Mouse (Mus musculus): ENCODE results near the gene 1700023F06Rik. TPM values are rescaled to one million over a fixed set of nuclear protein-coding genes. Genes with fewer than 3 reads are reported as not detected.
"Not testable (repeated sequence)": the region's sequence is repeated elsewhere in the genome, so short reads cannot be mapped to it uniquely, and the experiment has no call there.

1700023F06Rik gene
- polyA plus RNA-seq, 1 experiment from 2014 or later, result not detected

DNA sequence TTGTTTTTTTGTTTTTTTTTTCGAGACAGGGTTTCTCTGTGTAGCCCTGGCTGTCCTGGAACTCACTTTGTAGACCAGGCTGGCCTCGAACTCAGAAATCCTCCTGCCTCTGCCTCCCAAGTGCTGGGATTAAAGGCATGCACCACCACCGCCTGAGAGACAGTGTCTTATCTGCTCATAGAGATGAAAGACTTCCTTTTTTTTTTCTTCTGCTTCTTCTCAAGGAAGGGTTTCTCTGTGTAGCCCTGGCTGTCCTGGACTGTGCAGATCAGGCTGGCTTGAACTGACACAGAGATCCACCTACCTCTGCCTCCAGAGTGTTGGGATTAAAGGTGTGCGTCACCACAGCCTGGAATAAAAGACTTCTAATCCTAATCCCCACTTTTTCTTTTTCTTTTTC lies 14.4 kb upstream of the 1700023F06Rik start:
- not testable (repeated sequence) for H3K4me2 ChIP-seq; H3K4me3 ChIP-seq; H3K9ac ChIP-seq; ATAC-seq (ENCODE audit: insufficient number of reproducible peaks, low FRiP score); H3K9me3 ChIP-seq (replicated peaks); H3K27ac ChIP-seq (ENCODE audit: poor library complexity, severe bottlenecking)
- peaks cover 10% of the 10 kb centered on the region; the same call in 1 of the 2 replicates for H3K4me1 ChIP-seq (replicated peaks)
- H3K36me3 ChIP-seq, result peaks cover 62% of the 10 kb centered on the region
- WGBS, result 79% methylated on average over 4 of the region's 4 CpGs
- peaks cover 12% of the 10 kb centered on the region; the same call in 1 of the 2 replicates for H3K27me3 ChIP-seq (replicated peaks)

DNA sequence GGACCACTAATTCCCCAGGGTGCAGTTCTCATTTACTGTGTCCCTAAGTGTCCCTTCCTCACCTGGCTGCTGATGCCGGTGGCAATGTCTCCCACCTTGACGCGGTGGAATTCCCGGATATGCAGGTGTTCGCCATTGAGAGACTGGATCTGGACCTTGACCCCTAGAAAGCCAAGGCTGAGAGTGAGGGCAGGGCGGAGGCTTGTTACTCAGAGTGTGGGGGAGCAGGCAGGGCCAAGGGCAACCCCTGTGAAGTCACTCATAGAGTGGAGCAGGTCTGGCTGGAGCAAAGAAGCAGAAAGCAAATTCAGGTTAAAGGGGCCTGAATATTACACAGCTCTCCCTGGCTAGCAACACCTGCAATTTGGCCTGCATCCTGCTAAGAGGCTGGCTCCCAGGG lies 13.1 kb upstream of the 1700023F06Rik start:
- H3K36me3 ChIP-seq, result peaks cover 49% of the 10 kb centered on the region
- H3K4me1 ChIP-seq (replicated peaks), result peaks cover 10% of the 10 kb centered on the region; the same call in 1 of the 2 replicates
- no peak overlapping the region for H3K4me2 ChIP-seq
- H3K9me3 ChIP-seq (replicated peaks), result no peaks in the 10 kb centered on the region
- no peak overlapping the region for H3K9ac ChIP-seq
- no peak for ATAC-seq (ENCODE audit: insufficient number of reproducible peaks, low FRiP score)
- H3K27me3 ChIP-seq (replicated peaks), result peaks cover 19% of the 10 kb centered on the region
- no peak overlapping the region for H3K4me3 ChIP-seq
- 83% methylated on average over 6 of the region's 6 CpGs for WGBS
- no peak overlapping the region for H3K27ac ChIP-seq (ENCODE audit: poor library complexity, severe bottlenecking)

DNA sequence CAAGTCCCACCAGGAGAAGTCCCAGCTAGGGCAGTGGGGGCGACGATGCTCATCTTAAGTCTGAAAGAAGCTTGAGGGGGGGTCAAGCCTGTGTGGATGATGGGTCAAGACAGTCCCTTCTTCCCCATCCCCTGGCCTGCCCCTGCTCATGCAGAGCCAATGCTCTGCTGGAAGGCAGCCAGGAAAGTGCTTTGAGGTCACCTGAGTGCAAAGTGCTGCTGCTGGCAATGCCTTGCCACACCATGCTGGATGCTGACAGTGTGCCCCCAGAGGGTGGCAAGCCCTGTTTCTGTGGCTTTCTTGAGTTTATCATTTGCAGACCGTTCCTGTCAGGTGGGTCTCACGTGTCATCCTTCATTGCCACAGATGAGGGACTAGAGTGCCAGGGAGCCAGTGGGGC lies 11.6 kb upstream of the 1700023F06Rik start:
- Histone ChIP-seq H3K4me1 (replicated peaks) (peaks cover 10% of the 10 kb centered on the region; the same call in 1 of the 2 replicates), H3K27me3 (replicated peaks) (peaks cover 22% of the 10 kb centered on the region), H3K36me3 (peaks cover 34% of the 10 kb centered on the region), H3K4me2 (no peak overlapping the region), H3K9ac (no peak overlapping the region), H3K9me3 (replicated peaks) (no peaks in the 10 kb centered on the region), H3K4me3 (no peak overlapping the region), H3K27ac (ENCODE audit: poor library complexity, severe bottlenecking) (no peak overlapping the region)
- WGBS, result 77% methylated on average over 4 of the region's 4 CpGs
- ATAC-seq (ENCODE audit: insufficient number of reproducible peaks, low FRiP score), result no peak

DNA sequence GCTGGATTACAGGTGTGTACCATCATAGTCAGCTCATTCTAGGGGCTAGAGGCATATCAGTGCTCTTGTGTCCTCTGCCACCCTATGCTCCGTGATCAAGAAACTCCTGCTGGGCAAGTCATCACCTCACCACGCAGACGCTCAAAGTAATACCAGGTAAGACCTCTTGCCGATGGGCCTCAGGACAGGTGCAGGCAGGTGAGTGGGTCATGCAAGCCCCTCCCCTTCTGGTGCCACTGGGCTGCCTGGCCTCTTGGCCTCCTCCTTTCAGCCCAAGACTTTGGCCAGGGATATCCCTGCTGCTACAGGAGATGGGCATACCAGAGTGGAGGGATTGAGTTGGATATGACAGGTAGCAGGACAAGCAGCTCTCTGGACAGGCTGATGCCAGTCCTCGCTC lies 10.9 kb upstream of the 1700023F06Rik start:
- peaks cover 10% of the 10 kb centered on the region; the same call in 1 of the 2 replicates for H3K4me1 ChIP-seq (replicated peaks)
- WGBS, result 84% methylated on average over 5 of the region's 5 CpGs
- no peak overlapping the region for H3K9ac ChIP-seq
- H3K9me3 ChIP-seq (replicated peaks), result no peaks in the 10 kb centered on the region
- peaks cover 29% of the 10 kb centered on the region for H3K36me3 ChIP-seq
- no peak overlapping the region for H3K4me2 ChIP-seq
- H3K4me3 ChIP-seq, result no peak overlapping the region
- H3K27me3 ChIP-seq (replicated peaks), result peaks cover 22% of the 10 kb centered on the region
- H3K27ac ChIP-seq (ENCODE audit: poor library complexity, severe bottlenecking), result no peak overlapping the region
- no peak for ATAC-seq (ENCODE audit: insufficient number of reproducible peaks, low FRiP score)

DNA sequence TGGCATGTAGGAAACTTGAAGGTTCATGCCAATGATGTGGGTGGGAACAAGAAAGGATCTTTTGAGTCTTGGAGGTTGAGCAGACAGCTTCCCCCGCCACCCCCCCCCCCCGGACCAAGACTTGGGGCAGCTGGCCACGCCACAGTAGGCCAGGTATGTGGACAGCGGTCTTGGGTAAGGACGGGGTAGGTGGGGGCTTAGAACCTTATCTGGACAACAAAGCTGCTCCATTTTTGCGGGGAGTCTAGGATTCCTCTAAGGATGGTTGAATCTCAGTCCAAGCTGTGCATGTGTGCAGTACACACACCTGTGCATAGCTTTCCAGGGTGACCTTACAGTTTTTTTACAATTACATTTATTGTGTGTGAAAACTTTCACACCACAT lies 10.2 kb upstream of the 1700023F06Rik start:
- peak overlapping the region; percentile 90 for H3K4me2 ChIP-seq
- H3K9me3 ChIP-seq (replicated peaks), result no peaks in the 10 kb centered on the region; the same call in 1 of the 2 replicates
- H3K27me3 ChIP-seq (replicated peaks), result peaks cover 22% of the 10 kb centered on the region
- H3K27ac ChIP-seq (ENCODE audit: poor library complexity, severe bottlenecking), result no peak overlapping the region
- H3K4me1 ChIP-seq (replicated peaks), result peaks cover 6% of the 10 kb centered on the region; the same call in 1 of the 2 replicates
- peaks cover 22% of the 10 kb centered on the region for H3K36me3 ChIP-seq
- H3K9ac ChIP-seq, result peak overlapping the region; percentile 61
- 24% methylated on average over 6 of the region's 6 CpGs for WGBS
- peak overlapping the region; percentile 52 for H3K4me3 ChIP-seq
- no peak for ATAC-seq (ENCODE audit: insufficient number of reproducible peaks, low FRiP score)

DNA sequence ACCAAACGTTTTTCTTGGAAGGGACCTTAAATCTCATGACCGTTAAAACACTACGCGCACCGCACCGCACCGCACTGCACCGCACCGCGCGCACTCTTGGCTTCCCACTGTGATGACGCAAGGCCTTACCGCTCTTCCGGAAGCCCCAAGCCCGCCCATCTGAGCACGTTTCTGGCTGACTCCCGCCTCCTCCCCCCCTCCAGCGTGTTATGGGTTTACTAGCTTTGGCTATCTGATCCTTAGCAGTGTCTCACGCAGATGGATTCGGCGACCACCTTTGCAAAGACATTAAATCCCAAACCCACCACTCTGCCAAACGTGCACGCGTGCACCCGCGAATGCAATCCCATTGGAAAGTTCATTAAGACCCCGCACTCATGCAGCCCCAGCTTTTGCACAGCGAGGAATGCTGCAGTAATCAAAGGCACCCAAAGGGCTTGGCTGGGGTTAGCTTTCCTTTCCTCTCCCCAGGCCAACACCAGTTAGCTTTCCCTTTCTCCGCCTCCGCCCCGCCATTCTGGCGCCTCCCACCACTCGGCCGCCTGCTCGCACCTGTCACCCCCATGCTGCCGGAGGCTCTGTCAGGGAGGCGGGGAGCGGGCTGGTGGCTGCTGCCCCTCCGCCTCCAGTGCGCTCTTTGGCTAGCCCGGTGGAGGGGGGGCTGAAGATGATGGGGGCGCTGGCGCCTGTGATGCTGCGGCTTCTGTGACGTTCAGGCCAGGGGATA lies 9.6 kb upstream of the 1700023F06Rik start, which contains the start of gene Spata32:
Spata32 (minus strand) TSS at position 643 of the 727 bp plus-strand sequence.
- peaks cover 20% of the 10 kb centered on the region for H3K36me3 ChIP-seq
- peak within 1 kb of the TSS; percentile 52 for H3K4me3 ChIP-seq
- H3K4me1 ChIP-seq (replicated peaks), result peaks cover 6% of the 10 kb centered on the region; the same call in 1 of the 2 replicates
- peak within 1 kb of the TSS; percentile 61 for H3K9ac ChIP-seq
- H3K27me3 ChIP-seq (replicated peaks), result peaks cover 22% of the 10 kb centered on the region
- H3K4me2 ChIP-seq, result peak within 1 kb of the TSS; percentile 90
- peaks cover 5% of the 10 kb centered on the region; the same call in 1 of the 2 replicates for H3K9me3 ChIP-seq (replicated peaks)
- WGBS, result 2% methylated on average over 45 of the region's 45 CpGs
- no peak within 1 kb of the TSS for H3K27ac ChIP-seq (ENCODE audit: poor library complexity, severe bottlenecking)
- no peak; the same call in 1 of the 2 replicates for ATAC-seq (ENCODE audit: insufficient number of reproducible peaks, low FRiP score)

DNA sequence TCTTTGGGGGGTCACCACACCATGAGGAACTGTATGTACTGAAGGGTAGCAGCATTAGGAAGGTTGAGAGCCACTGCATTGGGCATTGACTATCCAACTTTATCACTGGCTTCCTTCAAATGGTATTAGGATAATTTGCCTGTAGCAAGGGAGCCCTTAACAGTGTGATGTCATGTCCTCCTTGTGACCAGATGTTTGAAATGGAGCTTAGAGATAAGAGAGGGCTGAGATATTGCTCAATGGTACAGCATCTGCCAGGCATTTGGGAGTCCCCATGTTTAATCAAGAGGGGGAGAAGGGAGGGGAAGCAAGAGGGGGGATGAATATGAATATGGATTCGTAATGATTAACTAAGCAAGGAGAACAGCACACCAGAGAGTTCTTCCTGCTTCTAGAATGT lies 7.0 kb upstream of the 1700023F06Rik start:
- no peak overlapping the region for H3K4me2 ChIP-seq
- peaks cover 6% of the 10 kb centered on the region; the same call in 1 of the 2 replicates for H3K4me1 ChIP-seq (replicated peaks)
- WGBS, result 59% methylated on average over 1 of the region's 1 CpGs
- no peak overlapping the region for H3K4me3 ChIP-seq
- ATAC-seq (ENCODE audit: insufficient number of reproducible peaks, low FRiP score), result no peak
- peaks cover 5% of the 10 kb centered on the region; the same call in 1 of the 2 replicates for H3K9me3 ChIP-seq (replicated peaks)
- H3K27me3 ChIP-seq (replicated peaks), result peaks cover 18% of the 10 kb centered on the region
- no peak overlapping the region for H3K9ac ChIP-seq
- peaks cover 8% of the 10 kb centered on the region for H3K36me3 ChIP-seq
- H3K27ac ChIP-seq (ENCODE audit: poor library complexity, severe bottlenecking), result no peak overlapping the region

DNA sequence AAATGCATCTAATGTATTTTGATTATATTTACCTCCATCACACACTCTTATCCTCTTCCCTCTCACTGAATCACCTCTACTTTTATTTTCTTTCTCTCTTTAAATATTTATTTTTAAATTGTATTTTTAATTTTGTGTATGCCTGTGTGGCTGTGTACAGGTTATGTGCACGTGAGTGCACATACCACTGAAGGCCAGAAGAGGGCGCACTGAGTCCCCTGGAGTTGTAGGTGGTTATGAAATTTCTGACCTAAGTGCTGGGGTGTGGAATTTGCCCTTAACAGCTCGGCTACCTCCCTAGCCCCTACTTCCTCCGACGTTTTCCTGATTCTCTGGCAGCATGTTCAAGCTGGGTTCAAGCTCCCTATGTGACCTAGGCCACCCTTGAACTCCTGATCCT lies 5.4 kb upstream of the 1700023F06Rik start:
- Histone ChIP-seq H3K36me3 (no peaks in the 10 kb centered on the region), H3K9ac (no peak overlapping the region), H3K4me1 (replicated peaks) (peaks cover 6% of the 10 kb centered on the region; the same call in 1 of the 2 replicates), H3K9me3 (replicated peaks) (peaks cover 5% of the 10 kb centered on the region; the same call in 1 of the 2 replicates), H3K27ac (ENCODE audit: poor library complexity, severe bottlenecking) (no peak overlapping the region), H3K27me3 (replicated peaks) (peaks cover 12% of the 10 kb centered on the region), H3K4me2 (no peak overlapping the region), H3K4me3 (no peak overlapping the region)
- no peak for ATAC-seq (ENCODE audit: insufficient number of reproducible peaks, low FRiP score)
- WGBS, result 83% methylated on average over 5 of the region's 5 CpGs

DNA sequence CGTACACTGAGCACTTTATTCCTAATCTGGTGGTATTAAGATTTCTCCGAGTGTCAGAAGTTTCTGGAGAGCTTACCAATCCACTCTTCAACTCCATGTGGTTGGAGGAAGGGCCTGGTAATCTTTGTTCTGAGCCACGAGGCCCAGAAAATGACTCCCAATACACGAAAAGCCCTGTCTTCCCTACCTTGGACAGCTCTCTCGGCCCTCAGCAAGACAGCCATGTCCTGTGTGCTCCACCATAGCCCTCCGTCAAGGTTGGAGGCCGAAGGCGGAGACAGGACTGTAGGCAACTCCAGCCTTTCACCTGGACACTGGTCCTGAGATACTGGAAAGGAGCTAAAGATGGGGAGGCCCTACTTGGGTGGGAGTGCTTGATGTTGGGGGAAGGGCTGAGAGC lies 1.9 kb upstream of the 1700023F06Rik start:
- Histone ChIP-seq H3K4me2 (no peak overlapping the region), H3K27me3 (replicated peaks) (peaks cover 7% of the 10 kb centered on the region; the same call in 1 of the 2 replicates), H3K9me3 (replicated peaks) (peaks cover 5% of the 10 kb centered on the region; the same call in 1 of the 2 replicates), H3K36me3 (no peaks in the 10 kb centered on the region), H3K4me1 (replicated peaks) (no peaks in the 10 kb centered on the region), H3K27ac (ENCODE audit: poor library complexity, severe bottlenecking) (no peak overlapping the region), H3K4me3 (no peak overlapping the region), H3K9ac (no peak overlapping the region)
- no peak for ATAC-seq (ENCODE audit: insufficient number of reproducible peaks, low FRiP score)
- 60% methylated on average over 8 of the region's 8 CpGs for WGBS

DNA sequence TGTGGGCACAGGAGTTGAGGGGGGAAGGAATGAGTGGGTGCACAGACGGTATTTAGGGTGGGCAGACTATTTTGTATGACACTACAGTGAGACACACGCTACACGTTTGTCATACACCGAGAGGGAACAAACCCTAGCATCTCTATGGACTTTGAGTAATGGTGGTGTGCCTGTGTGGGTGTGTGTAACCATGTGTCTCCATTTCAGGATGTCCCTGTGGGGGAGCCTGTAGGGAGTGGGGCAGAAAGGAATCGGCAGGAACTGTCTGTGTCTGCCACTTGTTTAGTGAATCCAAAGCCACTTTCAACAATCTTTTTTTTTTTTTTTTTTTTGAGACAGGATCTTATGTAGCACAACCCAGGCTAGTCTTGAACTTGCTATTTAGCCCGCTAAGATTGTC lies 2.2 kb downstream of the 1700023F06Rik start:
- 79% methylated on average over 6 of the region's 6 CpGs for WGBS
- ATAC-seq (ENCODE audit: insufficient number of reproducible peaks, low FRiP score), result no peak
- H3K36me3 ChIP-seq, result no peaks in the 10 kb centered on the region

DNA sequence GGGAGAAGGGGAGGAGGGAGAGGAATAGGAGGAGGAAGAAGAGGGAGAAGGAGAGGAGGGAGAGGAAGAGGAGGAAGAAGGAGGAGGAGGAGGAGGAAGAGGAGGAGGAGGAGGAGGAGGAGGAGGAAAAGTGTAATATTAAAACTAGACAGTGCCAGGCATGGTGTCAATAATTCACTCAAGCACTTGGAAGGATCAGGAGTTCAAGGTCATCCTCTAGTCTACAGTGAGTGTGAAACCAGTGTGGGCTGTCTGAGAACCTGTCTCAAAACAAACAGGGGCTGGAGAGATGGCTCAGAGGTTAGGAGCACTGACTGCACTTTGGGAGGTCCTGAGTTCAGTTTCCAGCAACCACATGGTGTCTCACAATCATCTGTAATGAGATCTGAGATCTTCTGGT lies 6.0 kb downstream of the 1700023F06Rik start:
- Histone ChIP-seq H3K36me3 (no peaks in the 10 kb centered on the region), H3K9me3 (replicated peaks) (no peaks in the 10 kb centered on the region), H3K4me3 (no peak overlapping the region), H3K4me1 (replicated peaks) (peaks cover 23% of the 10 kb centered on the region), H3K27me3 (replicated peaks) (peaks cover 44% of the 10 kb centered on the region), H3K4me2 (no peak overlapping the region), H3K9ac (no peak overlapping the region), H3K27ac (ENCODE audit: poor library complexity, severe bottlenecking) (no peak overlapping the region)
- no peak for ATAC-seq (ENCODE audit: insufficient number of reproducible peaks, low FRiP score)

More for the DNA sequence above, 2.2 kb downstream of the 1700023F06Rik start:
- Histone ChIP-seq H3K4me2 (no peak overlapping the region), H3K9me3 (replicated peaks) (no peaks in the 10 kb centered on the region), H3K27ac (ENCODE audit: poor library complexity, severe bottlenecking) (no peak overlapping the region), H3K27me3 (replicated peaks) (peaks cover 10% of the 10 kb centered on the region), H3K4me3 (no peak overlapping the region), H3K4me1 (replicated peaks) (peaks cover 7% of the 10 kb centered on the region), H3K9ac (no peak overlapping the region)
